Mouse (Mus musculus) embryo, embryonic 11.5 days (tissue): ENCODE measurements at regions not wholly inside any gene's neighbourhood (a gene's known extent, or its start where the extent isn't known, plus 50 kb on each side); places are given as distances from the start of the nearest gene placed in this dataset.

Source experiments
- DNase-seq: peaks from one replicate; pipeline ENCODE4 v3.0.0-alpha.2; 2012; ENCODE audit warnings: low read depth, low spot score

DNA sequence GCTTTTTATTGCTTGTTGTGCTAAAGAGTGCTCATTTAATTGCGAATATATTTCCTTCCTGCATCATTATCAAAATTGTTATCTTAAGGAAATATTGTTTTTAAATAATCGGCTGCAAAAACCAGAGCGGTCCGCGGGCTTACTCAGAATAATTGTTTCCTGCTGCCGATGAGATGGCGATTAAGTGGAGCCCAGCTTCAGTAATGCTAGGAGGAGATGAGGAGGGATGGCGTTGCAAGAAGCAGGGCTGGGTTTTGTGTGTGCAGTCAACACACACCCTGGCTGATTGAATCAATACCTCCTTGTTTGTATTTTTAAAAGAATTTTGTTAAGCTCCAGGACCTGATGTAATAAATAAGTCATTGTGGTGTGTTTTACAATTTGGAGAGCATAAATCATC, 331.2 kb downstream of the Setd4 start:
- DNase-seq, result no peak

DNA sequence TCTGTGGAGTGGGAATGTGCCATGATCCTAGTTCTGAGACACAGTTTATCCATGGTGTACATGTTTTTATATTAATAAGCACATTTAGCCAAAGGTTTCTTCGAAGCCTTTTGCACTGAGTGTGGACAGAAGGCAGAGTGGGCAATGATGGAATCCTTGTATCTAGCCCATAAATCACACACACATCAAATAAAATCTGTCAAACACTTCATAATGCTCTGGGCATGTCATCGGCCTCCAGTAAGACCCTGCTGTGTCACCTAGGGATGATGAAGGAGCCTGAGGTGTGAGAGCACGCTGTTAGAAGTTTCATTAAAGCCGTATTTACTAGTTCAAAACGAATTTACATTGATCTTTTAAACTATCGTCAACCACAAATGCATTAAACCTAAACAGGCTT, 331.7 kb downstream of the Setd4 start:
- no peak for DNase-seq

DNA sequence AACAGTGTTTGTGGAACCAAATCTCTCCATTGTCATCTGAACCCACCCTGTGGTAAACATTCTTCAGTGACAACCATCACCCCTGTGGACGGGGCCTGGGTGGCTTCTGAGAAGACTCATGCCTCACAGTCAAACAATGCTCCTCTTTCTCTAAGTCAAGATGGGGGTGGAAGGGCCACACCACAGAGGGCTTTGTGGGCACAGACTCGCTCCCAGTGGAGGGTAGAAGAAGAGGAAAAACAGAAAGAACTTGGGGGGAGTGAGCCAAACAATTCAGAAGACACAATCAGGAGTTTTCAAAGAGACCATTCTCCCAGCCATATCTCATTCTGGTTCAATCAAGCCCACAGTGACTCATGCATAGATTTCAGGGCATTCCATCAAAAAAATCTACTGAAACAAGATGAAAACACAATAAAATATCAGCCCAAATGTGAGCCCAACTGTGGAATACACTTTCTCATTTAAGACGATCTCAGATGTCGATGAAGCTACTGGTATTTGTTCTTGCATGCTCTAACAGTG, 339.7 kb downstream of the Setd4 start:
- DNase-seq, result no peak

DNA sequence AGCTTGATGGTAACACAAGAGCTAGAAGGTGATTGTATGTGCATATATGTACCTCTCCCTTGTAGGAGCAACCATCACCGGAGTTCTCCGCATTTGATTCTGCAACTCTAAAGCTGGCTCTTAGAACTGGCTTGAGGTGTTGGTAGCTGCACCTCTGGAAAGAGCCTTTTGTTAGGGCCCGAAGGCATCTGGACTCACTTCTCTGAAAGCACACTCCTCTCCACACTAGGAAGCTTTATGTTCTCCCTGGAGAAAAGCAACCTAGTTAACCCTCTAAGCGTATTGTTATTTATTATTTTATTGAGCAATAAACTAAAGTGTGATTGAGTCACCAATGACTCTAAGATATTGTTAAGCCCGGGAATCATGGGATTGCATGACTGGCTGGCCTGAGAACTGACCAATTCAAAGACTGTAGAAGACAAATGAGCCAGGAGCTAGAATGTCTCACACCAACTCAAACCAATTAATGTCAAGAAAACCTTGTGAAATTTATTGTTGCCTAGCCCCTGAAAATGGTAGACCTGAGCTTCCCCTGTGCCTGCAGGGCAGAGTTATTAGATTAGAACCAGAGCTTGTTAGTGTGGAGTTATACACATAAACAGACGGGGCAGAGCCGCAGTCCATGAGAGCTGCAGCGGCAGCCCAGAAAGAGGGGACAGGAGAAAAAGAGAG, 340.6 kb downstream of the Setd4 start:
- DNase-seq, result no peak

DNA sequence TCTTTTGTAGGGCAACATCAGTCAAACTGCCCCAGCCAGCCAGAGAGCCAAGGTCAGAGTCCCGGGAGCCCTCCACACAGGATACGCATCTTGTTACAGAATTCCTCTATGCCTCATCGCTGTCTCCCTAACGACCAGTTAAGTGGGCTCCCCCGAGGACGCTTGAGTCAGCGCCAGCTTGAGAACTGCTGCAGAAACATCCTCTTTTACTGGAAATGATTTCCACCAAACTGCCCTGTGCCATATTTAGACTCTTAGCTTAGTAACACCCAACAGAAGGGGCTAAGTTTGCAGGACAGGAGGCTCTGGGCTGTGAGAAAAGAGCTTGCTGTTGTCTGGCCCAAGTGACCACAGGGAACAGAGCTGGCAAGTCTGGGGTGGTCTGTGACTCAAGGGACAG, 357.0 kb downstream of the Setd4 start:
- DNase-seq, result peak; percentile 13

DNA sequence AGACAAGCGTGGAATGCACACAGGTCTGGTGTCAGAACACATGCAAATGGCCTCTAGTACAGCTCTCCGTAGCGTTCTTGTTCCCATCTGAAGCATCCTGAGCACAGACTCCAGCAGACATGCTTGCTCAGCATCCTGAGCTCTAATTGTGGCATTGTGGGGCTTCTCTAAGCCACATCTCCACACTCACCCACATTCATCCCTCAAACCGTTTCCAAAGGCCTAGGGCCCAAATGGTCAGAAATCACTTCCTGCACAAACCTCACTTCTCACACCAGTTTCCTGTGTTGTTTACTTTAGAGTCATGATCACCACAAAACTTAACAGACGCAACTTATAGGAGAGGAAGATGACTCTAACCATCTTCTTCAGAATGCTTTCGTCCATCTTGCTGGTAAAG, 358.1 kb downstream of the Setd4 start:
- DNase-seq, result no peak

DNA sequence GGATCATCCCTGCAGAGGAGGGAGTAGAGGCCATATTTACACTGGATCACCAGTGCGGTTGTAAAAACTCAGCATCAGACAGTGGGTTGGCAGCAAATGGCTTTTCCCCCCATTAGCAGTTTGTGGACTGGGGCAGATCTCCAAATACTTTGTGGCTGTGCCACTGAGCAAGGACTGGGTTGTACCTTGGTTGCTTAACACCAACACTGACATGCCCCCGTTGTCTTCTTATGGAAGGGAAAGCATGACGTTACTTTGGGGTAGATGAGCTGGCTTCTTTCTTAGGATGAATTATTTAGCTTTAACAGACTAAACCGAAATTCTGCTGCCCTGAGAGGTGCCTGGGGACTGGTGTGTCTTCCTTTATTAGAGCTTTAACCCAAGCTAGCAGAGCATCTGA, 365.0 kb downstream of the Setd4 start:
- DNase-seq, result no peak

DNA sequence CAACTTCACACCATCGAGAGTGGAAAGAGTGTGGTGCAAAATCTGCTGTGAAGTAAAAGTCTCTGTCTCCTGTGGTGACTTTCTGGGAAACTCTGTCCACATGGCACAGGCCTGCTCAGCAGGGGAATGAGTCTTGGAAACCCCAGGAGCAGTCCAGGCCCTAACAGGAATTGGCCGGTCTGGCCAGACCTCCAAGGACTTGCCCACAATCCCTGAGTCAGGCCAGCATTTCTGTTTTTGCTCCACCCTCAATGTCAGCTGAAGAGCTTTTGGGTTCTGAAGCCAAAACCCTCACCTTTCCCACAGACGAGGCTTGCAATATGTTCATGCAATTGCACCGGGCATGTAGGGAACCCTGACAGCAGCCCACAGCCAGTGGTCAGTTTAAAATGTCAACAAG, 365.5 kb downstream of the Setd4 start:
- no peak for DNase-seq

DNA sequence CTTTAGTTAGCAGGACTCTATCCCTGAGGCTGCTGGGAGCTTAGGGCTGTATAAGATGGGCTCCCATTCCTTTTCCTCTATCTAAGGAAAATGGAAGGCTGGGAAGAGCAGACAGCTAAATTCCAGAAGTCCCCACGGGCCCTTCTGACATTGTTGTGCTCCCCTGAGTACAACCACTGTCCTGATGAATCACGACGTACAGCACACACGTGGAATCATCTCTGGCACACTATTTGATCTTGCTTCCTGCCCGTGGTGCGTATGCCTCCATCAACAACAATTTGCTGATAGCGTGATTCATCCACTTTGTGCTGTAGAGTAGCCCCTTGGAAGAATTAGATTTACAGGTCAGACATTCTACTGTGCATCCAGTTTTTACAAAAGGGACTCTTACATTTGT, 378.2 kb downstream of the Setd4 start:
- no peak for DNase-seq

DNA sequence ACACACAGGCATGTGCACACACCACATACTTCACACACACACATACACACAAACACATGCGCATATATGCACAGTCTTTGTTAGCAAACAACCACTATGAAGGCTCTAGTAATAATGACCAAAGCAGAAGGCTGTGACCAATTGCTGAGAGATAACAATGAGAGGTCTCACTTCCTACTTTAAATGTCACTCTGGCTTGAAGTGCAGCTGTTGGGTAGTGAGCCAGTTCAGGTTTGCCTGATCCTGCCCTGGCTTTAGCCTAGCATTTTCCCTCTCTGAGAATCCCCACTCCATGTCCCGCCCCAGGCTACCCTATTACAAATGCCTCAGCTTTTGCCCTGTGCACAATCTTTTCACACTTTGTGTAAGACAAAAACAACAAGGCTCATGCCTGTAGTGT, 378.7 kb downstream of the Setd4 start:
- DNase-seq, result no peak

DNA sequence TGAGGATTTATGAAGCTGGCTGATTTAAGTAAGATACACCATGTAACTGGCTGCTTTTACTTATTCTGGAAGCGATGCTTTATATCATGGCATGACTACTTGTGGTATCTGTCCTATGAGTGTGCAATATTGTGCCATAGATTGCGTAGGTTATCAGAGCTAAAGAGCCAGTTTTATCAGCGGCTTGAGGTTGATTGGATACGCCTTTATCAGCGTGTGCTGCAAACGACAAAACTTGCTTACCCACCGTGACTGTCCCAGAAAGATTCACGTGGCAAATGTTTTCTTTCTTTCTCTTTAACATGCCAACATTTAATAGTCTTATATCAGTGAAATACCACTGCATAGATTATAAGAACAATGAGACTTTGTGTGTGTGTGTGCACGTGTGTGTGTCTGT, 384.1 kb downstream of the Setd4 start:
- no peak for DNase-seq

DNA sequence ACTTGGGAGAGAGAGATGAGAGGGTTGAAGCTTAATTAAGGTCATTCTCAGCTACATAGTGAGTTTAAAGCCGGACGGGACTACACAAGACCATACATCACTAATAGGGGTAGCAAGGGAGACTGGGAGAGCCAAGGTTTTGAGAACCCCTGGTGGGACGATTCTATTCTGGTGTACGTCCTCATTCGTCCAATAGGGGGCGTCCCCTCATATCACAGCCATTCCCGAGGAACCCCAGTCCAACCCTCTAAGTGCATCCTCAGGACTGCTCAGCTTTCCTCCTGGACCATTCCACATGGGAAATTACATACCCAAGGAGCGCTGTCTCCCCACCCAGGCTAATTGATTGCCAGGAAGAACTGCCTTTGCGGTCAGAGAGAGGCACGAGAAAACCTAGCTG, 385.5 kb downstream of the Setd4 start:
- no peak for DNase-seq

DNA sequence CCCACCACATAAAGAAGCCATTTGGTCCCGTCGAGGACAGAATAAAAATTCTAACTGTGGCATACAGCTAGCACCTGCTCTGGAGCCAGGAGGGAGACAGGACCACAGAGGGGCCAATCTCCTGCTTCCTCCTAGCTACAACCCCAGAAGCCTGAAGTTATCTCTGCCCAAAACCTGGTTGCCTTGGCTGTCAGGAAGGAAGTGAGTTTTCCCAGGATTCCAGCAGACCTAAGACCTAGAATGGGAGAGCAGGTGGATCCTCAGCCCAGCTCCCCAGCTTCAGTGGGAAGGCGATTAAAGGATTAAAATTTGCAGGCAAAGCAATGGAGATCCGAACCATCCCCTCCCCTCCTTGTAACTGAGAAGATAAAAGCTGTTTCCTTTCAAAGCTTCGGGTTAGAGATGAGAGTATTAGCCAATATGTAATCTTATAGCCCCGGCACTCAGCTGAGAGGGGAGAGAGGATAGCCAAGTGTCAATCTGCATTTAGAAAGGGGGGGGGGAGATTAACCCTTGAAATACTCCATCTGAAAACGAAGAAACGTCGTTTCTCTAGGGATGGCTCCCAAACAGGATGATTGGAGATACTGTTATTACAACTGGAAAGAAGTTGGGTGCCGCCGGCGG, 386.1 kb downstream of the Setd4 start:
- DNase-seq, result no peak

DNA sequence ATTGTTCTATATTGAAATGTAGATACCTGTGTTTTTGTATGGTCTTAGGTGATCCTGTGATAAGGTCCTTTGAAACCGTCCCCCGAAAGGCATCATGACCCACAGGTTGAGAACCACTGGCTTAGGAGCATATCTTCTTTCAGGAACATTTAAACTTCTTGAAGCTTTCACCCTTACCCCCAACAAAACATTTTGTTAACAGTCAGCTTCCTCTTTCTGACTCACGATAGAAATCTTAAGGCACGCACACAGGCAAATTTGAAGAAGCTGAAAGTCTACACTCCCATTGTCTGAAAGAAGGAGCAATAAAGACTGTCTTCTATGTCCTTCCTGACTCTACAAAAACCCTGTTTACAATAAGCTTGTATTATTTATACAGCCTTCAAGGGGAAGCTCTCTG, 388.2 kb downstream of the Setd4 start:
- no peak for DNase-seq

DNA sequence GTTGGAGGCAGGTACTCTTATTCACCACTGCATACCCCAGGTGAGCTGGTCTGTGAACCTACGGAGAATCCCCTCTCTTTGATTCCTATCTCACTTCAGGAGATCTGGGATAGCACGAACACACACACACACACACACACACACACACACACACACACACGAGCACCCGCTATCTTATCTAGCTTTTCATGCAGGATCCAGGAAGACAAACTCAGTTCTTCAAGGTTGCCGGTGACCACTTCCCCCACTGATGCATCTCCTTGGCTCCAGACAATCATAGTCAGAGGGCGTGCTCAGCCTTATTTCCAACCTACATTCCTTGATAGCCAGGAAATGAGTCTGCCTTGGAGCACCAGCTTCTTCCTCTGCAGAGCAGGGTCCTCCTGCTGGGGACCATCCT, 387.7 kb upstream of the Runx1 start:
- no peak for DNase-seq

DNA sequence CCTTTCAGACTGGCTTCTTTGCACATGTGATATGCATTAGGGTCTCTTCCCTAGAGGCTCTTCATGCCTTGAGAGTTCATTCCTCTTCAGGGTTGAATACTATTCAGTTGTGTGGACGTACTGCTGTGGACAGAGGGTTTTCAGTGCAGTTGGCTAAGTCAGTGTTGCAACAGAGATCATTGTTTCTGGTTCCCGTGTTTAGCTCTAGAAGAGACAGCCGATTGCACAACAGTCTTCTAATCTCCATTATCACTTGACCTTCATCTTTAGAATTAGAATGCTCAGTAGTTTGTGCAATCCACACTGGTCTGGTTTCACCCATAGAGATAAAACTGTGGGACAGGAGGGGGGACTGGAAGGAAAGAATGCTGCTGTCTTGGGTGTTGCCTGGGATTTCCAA, 381.7 kb upstream of the Runx1 start:
- DNase-seq, result no peak

DNA sequence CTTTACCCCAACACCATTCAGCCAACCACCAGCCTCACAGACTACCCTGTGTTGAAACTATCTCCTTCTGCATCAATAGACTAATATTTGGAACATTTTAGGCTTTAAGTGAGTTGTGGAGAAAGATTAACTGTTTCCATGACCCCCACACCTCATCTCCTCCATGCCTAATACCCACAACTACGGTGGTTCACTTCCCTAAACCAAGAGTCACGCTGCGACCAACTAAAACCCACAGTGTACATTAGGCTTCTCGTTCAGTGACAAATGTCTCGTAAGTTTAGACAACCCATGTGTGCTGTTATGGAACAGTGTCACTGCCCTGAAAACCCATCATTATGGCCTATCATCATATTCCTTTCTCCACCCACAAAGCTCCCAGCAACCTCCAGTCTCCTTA, 381.3 kb upstream of the Runx1 start:
- no peak for DNase-seq

DNA sequence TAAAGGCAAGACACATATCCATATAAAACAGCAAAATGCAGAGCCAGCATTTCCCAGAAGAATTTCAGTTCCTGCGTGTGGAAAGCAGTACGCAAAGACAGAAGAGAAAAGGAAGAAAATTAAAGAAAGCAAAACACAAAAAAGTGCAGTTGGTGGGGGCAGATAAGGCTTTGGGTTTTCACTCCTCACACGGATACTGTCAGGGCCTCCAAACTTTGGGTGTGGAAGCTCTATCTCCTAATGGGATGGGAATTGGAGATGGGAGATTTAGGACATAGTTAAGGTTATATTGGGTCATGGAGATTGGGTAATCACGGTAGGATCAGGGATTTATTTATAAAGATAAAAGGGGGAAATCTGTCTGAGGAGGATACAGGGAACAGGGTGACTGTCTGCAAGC, 380.4 kb upstream of the Runx1 start:
- DNase-seq, result no peak

DNA sequence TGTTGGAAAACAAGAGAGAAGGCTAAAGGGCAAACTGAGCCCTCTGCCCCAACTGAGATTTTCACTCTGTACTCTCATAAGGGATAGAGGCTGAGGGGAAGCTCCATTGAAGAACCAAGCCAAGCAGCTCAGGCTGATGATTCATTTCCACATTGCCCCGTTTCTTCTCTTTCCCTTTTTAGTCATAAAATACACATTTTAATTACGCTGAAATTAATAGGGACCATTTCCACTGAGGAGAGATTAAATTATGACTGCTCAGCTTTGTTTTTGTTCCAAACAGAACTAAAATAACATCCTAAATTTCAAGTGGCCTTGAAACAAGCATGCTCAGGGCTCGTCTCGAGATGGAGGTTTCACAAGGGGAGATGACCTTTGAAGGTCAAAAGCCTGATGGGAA, 378.7 kb upstream of the Runx1 start:
- no peak for DNase-seq

DNA sequence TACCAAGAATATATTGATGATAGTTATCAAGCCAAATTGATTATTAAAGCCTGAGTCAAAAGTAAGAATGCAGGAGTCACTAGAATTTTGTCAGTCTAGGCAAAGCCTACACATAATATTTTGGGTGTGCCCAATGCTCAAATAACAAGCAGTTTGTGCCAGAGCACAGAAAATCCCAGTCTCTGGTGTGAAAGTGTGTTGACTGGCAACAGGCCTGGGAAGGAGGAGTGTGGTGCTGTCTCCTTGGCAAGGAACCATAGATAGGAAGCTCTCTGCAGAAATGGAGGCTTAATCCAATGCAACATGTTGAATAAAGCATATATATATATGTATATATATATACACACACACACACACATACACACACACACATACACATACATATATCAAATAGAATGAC, 376.6 kb upstream of the Runx1 start:
- no peak for DNase-seq

DNA sequence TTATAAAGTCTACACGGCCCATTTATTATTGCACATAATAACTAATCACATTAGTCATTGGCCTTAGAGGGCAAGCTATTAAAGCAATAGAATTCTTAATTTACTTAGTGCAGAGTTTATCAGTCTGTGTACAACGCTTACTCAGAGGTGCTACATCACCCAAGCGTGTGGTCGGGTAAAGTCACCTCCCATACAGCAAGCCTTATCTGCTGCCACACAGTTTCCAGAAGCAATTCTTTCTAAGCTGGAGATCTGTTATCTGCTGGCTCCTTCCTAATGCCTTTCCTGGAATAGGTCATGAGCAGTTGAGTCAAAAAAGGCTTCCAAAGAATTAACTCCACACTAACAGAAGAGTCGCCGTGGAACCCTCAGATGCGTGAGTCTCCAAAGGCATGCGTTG, 371.4 kb upstream of the Runx1 start:
- no peak for DNase-seq

DNA sequence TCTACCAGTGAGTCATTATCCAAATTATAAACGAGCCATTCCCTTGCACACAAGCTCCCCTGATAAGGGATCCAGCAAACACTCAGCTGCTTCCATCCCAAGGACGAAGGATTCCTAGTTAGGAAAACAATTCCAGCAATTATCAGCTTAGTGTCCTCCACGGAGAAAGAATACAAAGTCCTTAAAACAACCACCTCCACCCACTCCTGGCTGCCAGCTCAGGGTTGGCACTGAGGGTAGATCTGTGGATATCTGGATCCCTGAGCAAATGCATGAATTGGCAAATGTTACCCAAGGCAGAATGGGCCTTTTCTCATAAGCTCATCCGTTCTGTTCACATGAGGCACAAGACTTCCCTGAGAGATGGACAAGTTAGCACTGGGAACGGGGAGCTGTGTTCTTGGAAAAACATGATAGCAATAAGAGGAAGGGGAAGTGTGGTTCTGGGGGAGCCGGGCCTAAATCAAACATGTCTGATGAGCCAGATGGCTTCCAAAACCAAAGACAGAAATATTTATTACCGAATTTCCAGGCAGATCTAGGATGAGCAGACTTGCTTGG, 368.1 kb upstream of the Runx1 start:
- DNase-seq, result no peak

DNA sequence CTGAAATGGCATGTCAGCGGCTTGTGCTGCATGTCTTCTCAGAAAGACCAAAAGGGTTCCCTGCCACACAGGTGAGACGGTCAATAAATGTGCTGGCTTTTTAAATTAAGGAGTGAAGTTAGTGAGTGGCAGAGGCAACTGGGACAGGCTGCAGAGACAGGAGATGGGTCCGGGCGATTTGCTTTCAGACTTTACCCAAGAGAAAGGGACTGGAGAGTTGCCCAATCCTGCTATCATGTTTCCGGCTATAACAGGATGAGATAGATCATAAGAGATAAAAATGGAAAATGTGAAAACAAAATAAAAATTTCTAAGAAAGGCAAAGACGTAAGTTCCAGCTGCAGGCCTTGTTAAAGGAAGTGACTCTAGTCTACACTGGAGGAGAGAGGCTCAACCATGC, 367.3 kb upstream of the Runx1 start:
- DNase-seq, result no peak
